Mouse (Mus musculus) kidney, postnatal 36 days (tissue): ENCODE data around the gene 1520401A03Rik.
"Not testable (repeated sequence)": the region's sequence is repeated elsewhere in the genome, so short reads cannot be mapped to it uniquely, and the experiment has no call there.

Experiments used
- DNase-seq, 2 experiments: peaks; one replicate each; pipeline ENCODE4 v3.0.0; 2021 to 2022; ENCODE audit warnings: mixed read lengths in 2 of 2

Gene 1520401A03Rik

GRCm38 (mm10) chr17:23722376-23723125 is at the start of gene 1520401A03Rik:
Gene 1520401A03Rik, minus strand, starts transcription at chr17:23722783.
- DNase-seq: no peak

- not testable (repeated sequence) for DNase-seq
Measured at GRCm38 (mm10) chr17:23772219-23772556, 49.6 kb upstream of the 1520401A03Rik start.

GRCm38 (mm10) chr17:23771284-23772218 is 49.0 kb upstream of the 1520401A03Rik start, which contains the start of gene Flywch1:
Gene Flywch1, minus strand, starts transcription at chr17:23771602.
- peak; percentile 98 to 99 for DNase-seq

GRCm38 (mm10) chr17:23770896-23771283 is 48.3 kb upstream of the 1520401A03Rik start:
- DNase-seq: no peak

GRCm38 (mm10) chr17:23770493-23770892 is 47.9 kb upstream of the 1520401A03Rik start:
- DNase-seq: no peak

- DNase-seq: no peak
Measured at GRCm38 (mm10) chr17:23762976-23763375, 40.4 kb upstream of the 1520401A03Rik start.

GRCm38 (mm10) chr17:23761155-23761554 is 38.6 kb upstream of the 1520401A03Rik start:
- DNase-seq: no peak

- no peak for DNase-seq
Measured at GRCm38 (mm10) chr17:23760231-23760630, 37.6 kb upstream of the 1520401A03Rik start.

- DNase-seq: peak in 1 of 2 experiments; percentile 59
Measured at GRCm38 (mm10) chr17:23758801-23759200, 36.2 kb upstream of the 1520401A03Rik start.

GRCm38 (mm10) chr17:23757581-23757980 is 35.0 kb upstream of the 1520401A03Rik start:
- DNase-seq: no peak

GRCm38 (mm10) chr17:23755689-23756088 is 33.1 kb upstream of the 1520401A03Rik start:
- peak; percentile 46 to 49 for DNase-seq

GRCm38 (mm10) chr17:23749400-23750191 is 27.0 kb upstream of the 1520401A03Rik start:
- DNase-seq: no peak

- DNase-seq: peak; percentile 86 to 90
Measured at GRCm38 (mm10) chr17:23748631-23749391, 26.2 kb upstream of the 1520401A03Rik start.

GRCm38 (mm10) chr17:23748026-23748425 is 25.4 kb upstream of the 1520401A03Rik start:
- DNase-seq: no peak

- DNase-seq: no peak
Measured at GRCm38 (mm10) chr17:23747471-23747870, 24.9 kb upstream of the 1520401A03Rik start.

- DNase-seq: no peak
Measured at GRCm38 (mm10) chr17:23746767-23747166, 24.2 kb upstream of the 1520401A03Rik start.

- no peak for DNase-seq
Measured at GRCm38 (mm10) chr17:23746311-23746710, 23.7 kb upstream of the 1520401A03Rik start.

- no peak for DNase-seq
Measured at GRCm38 (mm10) chr17:23745301-23746251, 23.0 kb upstream of the 1520401A03Rik start, which contains the start of gene Kremen2. Gene Kremen2, minus strand, starts transcription at chr17:23745833.

- DNase-seq: no peak
Measured at GRCm38 (mm10) chr17:23744651-23745050, 22.1 kb upstream of the 1520401A03Rik start.

- DNase-seq: no peak
Measured at GRCm38 (mm10) chr17:23744076-23744475, 21.5 kb upstream of the 1520401A03Rik start.

GRCm38 (mm10) chr17:23742941-23743340 is 20.4 kb upstream of the 1520401A03Rik start:
- DNase-seq: no peak
